Mouse (Mus musculus): Measurements from ENCODE around the gene Zfp85. TPM values are rescaled to one million over a fixed set of nuclear protein-coding genes. Genes with fewer than 3 reads are reported as not detected.

The Zfp85 gene
- total and polyA plus RNA-seq, 3 experiments, result 2.7 to 6.4 (median 3.0) TPM

Other genes starting within 250 kb of the Zfp85 start
- gene Gm26965, start 229.1 kb downstream of the Zfp85 start, total RNA-seq (2012; rRNA removed), result 0.08 TPM in 1 of 2 replicates, not detected in the other
- not detected in 2 replicates for gene Gm26965, start 229.1 kb downstream of the Zfp85 start, total RNA-seq (2014; rRNA removed)
- not detected in 2 replicates for gene Gm26965, start 229.1 kb downstream of the Zfp85 start, polyA plus RNA-seq (2012; ENCODE audit: insufficient read length, low read depth)
- gene Zfp87, start 229.1 kb downstream of the Zfp85 start, total RNA-seq (2012; rRNA removed), result 11.4 and 12.2 TPM in 2 replicates
- 20.7 and 25.0 TPM in 2 replicates for gene Zfp87, start 229.1 kb downstream of the Zfp85 start, total RNA-seq (2014; rRNA removed)
- gene Zfp87, start 229.1 kb downstream of the Zfp85 start, polyA plus RNA-seq (2012; ENCODE audit: insufficient read length, low read depth), result 10.3 and 13.8 TPM in 2 replicates
- gene Zfp748, start 201.4 kb downstream of the Zfp85 start, total RNA-seq (2012; rRNA removed), result 9.1 and 11.5 TPM in 2 replicates
- 14.8 and 16.3 TPM in 2 replicates for gene Zfp748, start 201.4 kb downstream of the Zfp85 start, total RNA-seq (2014; rRNA removed)
- 6.6 and 8.1 TPM in 2 replicates for gene Zfp748, start 201.4 kb downstream of the Zfp85 start, polyA plus RNA-seq (2012; ENCODE audit: insufficient read length, low read depth)
- 4.8 and 6.4 TPM in 2 replicates for gene Zfp729b, start 145.5 kb downstream of the Zfp85 start, total RNA-seq (2012; rRNA removed)
- 13.4 and 17.9 TPM in 2 replicates for gene Zfp729b, start 145.5 kb downstream of the Zfp85 start, total RNA-seq (2014; rRNA removed)
- gene Zfp729b, start 145.5 kb downstream of the Zfp85 start, polyA plus RNA-seq (2012; ENCODE audit: insufficient read length, low read depth), result 6.5 and 6.6 TPM in 2 replicates
- gene Gm49345, start 117.5 kb downstream of the Zfp85 start, total RNA-seq (2012; rRNA removed), result not detected in 2 replicates
- not detected in 2 replicates for gene Gm49345, start 117.5 kb downstream of the Zfp85 start, total RNA-seq (2014; rRNA removed)
- gene Gm49345, start 117.5 kb downstream of the Zfp85 start, polyA plus RNA-seq (2012; ENCODE audit: insufficient read length, low read depth), result 1.2 and 1.5 TPM in 2 replicates
- gene Zfp729a, start 117.4 kb downstream of the Zfp85 start, total RNA-seq (2012; rRNA removed), result 3.6 and 3.7 TPM in 2 replicates
- gene Zfp729a, start 117.4 kb downstream of the Zfp85 start, total RNA-seq (2014; rRNA removed), result 11.2 and 12.6 TPM in 2 replicates
- gene Zfp729a, start 117.4 kb downstream of the Zfp85 start, polyA plus RNA-seq (2012; ENCODE audit: insufficient read length, low read depth), result 4.6 and 4.8 TPM in 2 replicates
- gene Zfp738, start 68.2 kb downstream of the Zfp85 start, total RNA-seq (2012; rRNA removed), result 7.3 TPM in 2 replicates
- gene Zfp738, start 68.2 kb downstream of the Zfp85 start, total RNA-seq (2014; rRNA removed), result 9.4 and 10.3 TPM in 2 replicates
- gene Zfp738, start 68.2 kb downstream of the Zfp85 start, polyA plus RNA-seq (2012; ENCODE audit: insufficient read length, low read depth), result 4.7 and 4.9 TPM in 2 replicates
- 6.5 and 8.1 TPM in 2 replicates for gene Zfp65, start 26.1 kb downstream of the Zfp85 start, total RNA-seq (2012; rRNA removed)
- gene Zfp65, start 26.1 kb downstream of the Zfp85 start, total RNA-seq (2014; rRNA removed), result 13.0 and 16.3 TPM in 2 replicates
- 4.7 and 6.1 TPM in 2 replicates for gene Zfp65, start 26.1 kb downstream of the Zfp85 start, polyA plus RNA-seq (2012; ENCODE audit: insufficient read length, low read depth)
- gene Zfp493, start 24.5 kb upstream of the Zfp85 start, total RNA-seq (2012; rRNA removed), result not detected in 2 replicates
- not detected in 2 replicates for gene Zfp493, start 24.5 kb upstream of the Zfp85 start, total RNA-seq (2014; rRNA removed)
- not detected in 2 replicates for gene Zfp493, start 24.5 kb upstream of the Zfp85 start, polyA plus RNA-seq (2012; ENCODE audit: insufficient read length, low read depth)
- 2.0 and 2.4 TPM in 2 replicates for gene Zfp273, start 58.5 kb upstream of the Zfp85 start, total RNA-seq (2012; rRNA removed)
- 4.1 and 4.5 TPM in 2 replicates for gene Zfp273, start 58.5 kb upstream of the Zfp85 start, total RNA-seq (2014; rRNA removed)
- 1.9 and 2.0 TPM in 2 replicates for gene Zfp273, start 58.5 kb upstream of the Zfp85 start, polyA plus RNA-seq (2012; ENCODE audit: insufficient read length, low read depth)
- gene Gm10037, start 75.9 kb upstream of the Zfp85 start, total RNA-seq (2012; rRNA removed), result not detected in 2 replicates
- not detected in 2 replicates for gene Gm10037, start 75.9 kb upstream of the Zfp85 start, total RNA-seq (2014; rRNA removed)
- gene Gm10037, start 75.9 kb upstream of the Zfp85 start, polyA plus RNA-seq (2012; ENCODE audit: insufficient read length, low read depth), result not detected in 2 replicates
- gene BC048507, start 108.1 kb upstream of the Zfp85 start, total RNA-seq (2012; rRNA removed), result not detected in 2 replicates
- gene BC048507, start 108.1 kb upstream of the Zfp85 start, total RNA-seq (2014; rRNA removed), result not detected in 2 replicates
- gene BC048507, start 108.1 kb upstream of the Zfp85 start, polyA plus RNA-seq (2012; ENCODE audit: insufficient read length, low read depth), result 0.72 TPM in 1 of 2 replicates, not detected in the other

All from CH12.LX (cell line).